Mouse (Mus musculus) adrenal gland, postnatal 4 days (tissue): ENCODE data around the gene Eva1b. TPM values are rescaled to one million over a fixed set of nuclear protein-coding genes. Genes with fewer than 3 reads are reported as not detected.

Source experiments
- DNase-seq, 2 experiments: peaks; one replicate each; pipeline ENCODE4 v3.0.0; 2021 to 2022; ENCODE audit warnings: low spot score in 2 of 2, mixed read lengths in 2 of 2
- total RNA-seq, 2 experiments: library from RNA; stranded (reverse); gene quantifications; 2 replicates each; pipeline ENCODE4 v1.2.3; 2021

Eva1b gene
- total RNA-seq, 2 experiments from 2014 or later: 67.2 to 69.6 TPM

- DNase-seq: no peak
Measured at GRCm38 (mm10) chr4:126118651-126119050, 28.9 kb upstream of the Eva1b start.

GRCm38 (mm10) chr4:126119051-126119450 is 28.5 kb upstream of the Eva1b start:
- no peak for DNase-seq

- no peak for DNase-seq
Measured at GRCm38 (mm10) chr4:126120052-126120451, 27.5 kb upstream of the Eva1b start.

- no peak for DNase-seq
Measured at GRCm38 (mm10) chr4:126120506-126120905, 27.0 kb upstream of the Eva1b start.

GRCm38 (mm10) chr4:126123309-126124040 is 24.1 kb upstream of the Eva1b start:
- DNase-seq: no peak

- no peak for DNase-seq
Measured at GRCm38 (mm10) chr4:126130502-126130901, 17.0 kb upstream of the Eva1b start.

GRCm38 (mm10) chr4:126131290-126132121 is 16.0 kb upstream of the Eva1b start:
- no peak for DNase-seq

- no peak for DNase-seq
Measured at GRCm38 (mm10) chr4:126132636-126133264, 14.8 kb upstream of the Eva1b start.

- no peak for DNase-seq
Measured at GRCm38 (mm10) chr4:126134236-126134635, 13.3 kb upstream of the Eva1b start.

GRCm38 (mm10) chr4:126134639-126135038 is 12.9 kb upstream of the Eva1b start:
- no peak for DNase-seq

GRCm38 (mm10) chr4:126137773-126138172 is 9.8 kb upstream of the Eva1b start:
- DNase-seq: no peak

- DNase-seq: no peak
Measured at GRCm38 (mm10) chr4:126141021-126141420, 6.5 kb upstream of the Eva1b start.

GRCm38 (mm10) chr4:126145396-126145795 is 2.1 kb upstream of the Eva1b start:
- no peak for DNase-seq

GRCm38 (mm10) chr4:126146974-126147532 is 491 bp upstream of the Eva1b start:
- DNase-seq: no peak

- DNase-seq: no peak
Measured at GRCm38 (mm10) chr4:126148161-126148961, 817 bp downstream of the Eva1b start.

GRCm38 (mm10) chr4:126149041-126149676 is 1.6 kb downstream of the Eva1b start:
- DNase-seq: no peak

GRCm38 (mm10) chr4:126149798-126150197 is 2.3 kb downstream of the Eva1b start:
- no peak for DNase-seq

GRCm38 (mm10) chr4:126150297-126150948 is 2.9 kb downstream of the Eva1b start:
- DNase-seq: peak in 1 of 2 experiments; percentile 51

- no peak for DNase-seq
Measured at GRCm38 (mm10) chr4:126150949-126151320, 3.4 kb downstream of the Eva1b start.
